Mouse (Mus musculus) CH12.LX (cell line): Measurements from ENCODE around the gene Eml3. TPM values are rescaled to one million over a fixed set of nuclear protein-coding genes. Genes with fewer than 3 reads are reported as not detected.

Experiments
- DNase-seq: peaks from one replicate; pipeline ENCODE4 v3.0.0-alpha.2; 2013; ENCODE audit errors: extremely low read depth
- H3K27ac ChIP-seq: 2 replicates; pipeline ENCODE4 v1.5.1; 2012; ENCODE audit warnings: low read depth, mild to moderate bottlenecking, control low read depth, moderate library complexity; ENCODE audit not compliant: insufficient read depth
- H3K27me3 ChIP-seq: replicated peaks from 2 replicates; pipeline ENCODE3; 2012; ENCODE audit warnings: inconsistent platforms
- H3K36me3 ChIP-seq, 2 experiments: replicated peaks in 1 of 2; 2 replicates each; pipeline versions ENCODE3 to v1.6.1; 2012; ENCODE audit warnings: inconsistent platforms in 1 of 2, low read length in 1 of 2, mild to moderate bottlenecking in 1 of 2, mixed read lengths in 1 of 2, moderate library complexity in 1 of 2; ENCODE audit not compliant: control insufficient read depth in 1 of 2, insufficient read depth in 1 of 2
- H3K4me1 ChIP-seq, 2 experiments: 2 replicates each; pipeline ENCODE4 v1.6.1; 2012; ENCODE audit warnings: inconsistent platforms in 1 of 2, moderate library complexity in 1 of 2; ENCODE audit not compliant: insufficient read depth in 2 of 2, control insufficient read depth in 1 of 2
- H3K4me2 ChIP-seq: 2 replicates; pipeline ENCODE4 v1.6.1; 2012; ENCODE audit warnings: low read depth, mild to moderate bottlenecking, control low read depth; ENCODE audit not compliant: poor library complexity, insufficient read depth, severe bottlenecking
- H3K4me3 ChIP-seq, 3 experiments: fragments of 150-350 bp in 1 of 3; sonication (generic) in 1 of 3; replicated peaks in 1 of 3; 2 replicates each; pipeline versions ENCODE3 to v1.5.1; 2011 to 2012; ENCODE audit warnings: low read depth in 2 of 3, low read length in 2 of 3, mild to moderate bottlenecking in 2 of 3, moderate library complexity in 2 of 3, control low read depth in 1 of 3, improper control_type of control experiment in 1 of 3, inconsistent platforms in 1 of 3, mixed read lengths in 1 of 3; ENCODE audit not compliant: poor library complexity in 1 of 3
- H3K79me2 ChIP-seq: replicated peaks from 2 replicates; pipeline ENCODE4 v1.6.1; 2012; ENCODE audit warnings: mild to moderate bottlenecking, moderate library complexity; ENCODE audit not compliant: control insufficient read depth, poor library complexity, insufficient read depth, severe bottlenecking; ENCODE audit errors: extremely low read depth
- H3K9ac ChIP-seq: 2 replicates; pipeline ENCODE4 v1.6.1; 2012; ENCODE audit warnings: low read depth, mild to moderate bottlenecking, control low read depth, moderate library complexity; ENCODE audit not compliant: insufficient read depth
- H3K9me3 ChIP-seq: replicated peaks from 2 replicates; pipeline ENCODE3; 2012; ENCODE audit warnings: low read length, inconsistent platforms, mixed read lengths
- BHLHE40 ChIP-seq: IDR thresholded peaks from 2 replicates; pipeline ENCODE4 v1.6.1; 2011; ENCODE audit warnings: mild to moderate bottlenecking, low read depth, low read length, improper control_type of control experiment
- CHD1 ChIP-seq: IDR thresholded peaks from 2 replicates; pipeline ENCODE4 v1.6.1; 2012; ENCODE audit warnings: low read depth, low read length, improper control_type of control experiment, inconsistent platforms
- CHD2 ChIP-seq: IDR thresholded peaks from 2 replicates; pipeline ENCODE4 v1.6.1; 2011; ENCODE audit warnings: low read length, improper control_type of control experiment
- EP300 ChIP-seq: IDR thresholded peaks from 2 replicates; pipeline ENCODE4 v1.6.1; 2011; ENCODE audit warnings: low read length, improper control_type of control experiment
- ETS1 ChIP-seq: conservative IDR thresholded peaks from 2 replicates; pipeline ENCODE4 v1.6.1; 2012; ENCODE audit warnings: low read depth, mild to moderate bottlenecking, inconsistent platforms, low read length, improper control_type of control experiment, moderate library complexity
- GABPA ChIP-seq: IDR thresholded peaks from 2 replicates; pipeline ENCODE4 v1.6.1; 2012; ENCODE audit warnings: low read depth, low read length, improper control_type of control experiment, inconsistent platforms; ENCODE audit not compliant: insufficient replicate concordance
- HCFC1 ChIP-seq: IDR thresholded peaks from 2 replicates; pipeline ENCODE4 v1.6.1; 2012; ENCODE audit warnings: low read depth, mild to moderate bottlenecking, inconsistent platforms, low read length, improper control_type of control experiment
- JUND ChIP-seq: conservative IDR thresholded peaks from 2 replicates; pipeline ENCODE4 v1.6.1; 2011; ENCODE audit warnings: low read depth, low read length, improper control_type of control experiment
- KAT2A ChIP-seq: IDR thresholded peaks from 2 replicates; pipeline ENCODE4 v1.6.1; 2012; ENCODE audit warnings: low read length, improper control_type of control experiment, inconsistent platforms; ENCODE audit not compliant: insufficient replicate concordance
- MAX ChIP-seq: IDR thresholded peaks from 2 replicates; pipeline ENCODE4 v1.6.1; 2011; ENCODE audit warnings: low read length, improper control_type of control experiment
- MAZ ChIP-seq: IDR thresholded peaks from 2 replicates; pipeline ENCODE4 v1.6.1; 2012; ENCODE audit warnings: low read depth, mild to moderate bottlenecking, inconsistent platforms, low read length, improper control_type of control experiment, moderate library complexity
- MEF2A ChIP-seq: IDR thresholded peaks from 2 replicates; pipeline ENCODE4 v1.6.1; 2014; ENCODE audit warnings: low read depth, mild to moderate bottlenecking, inconsistent platforms, low read length, improper control_type of control experiment, borderline replicate concordance
- NELFE ChIP-seq: IDR thresholded peaks from 2 replicates; pipeline ENCODE4 v1.6.1; 2011; ENCODE audit warnings: low read depth, low read length, improper control_type of control experiment
- POLR2AphosphoS2 ChIP-seq: IDR thresholded peaks from 2 replicates; pipeline ENCODE4 v1.6.1; 2011; ENCODE audit warnings: low read depth, low read length, improper control_type of control experiment
- SIN3A ChIP-seq: IDR thresholded peaks from 2 replicates; pipeline ENCODE4 v1.6.1; 2012; ENCODE audit warnings: low read length, improper control_type of control experiment, inconsistent platforms
- TCF12 ChIP-seq: IDR thresholded peaks from 2 replicates; pipeline ENCODE4 v1.6.1; 2014; ENCODE audit warnings: low read depth, mild to moderate bottlenecking, inconsistent platforms, low read length, improper control_type of control experiment
- UBTF ChIP-seq: IDR thresholded peaks from 2 replicates; pipeline ENCODE4 v1.6.1; 2012; ENCODE audit warnings: low read depth, mild to moderate bottlenecking, inconsistent platforms, low read length, improper control_type of control experiment, moderate library complexity
- USF1 ChIP-seq: IDR thresholded peaks from 2 replicates; pipeline ENCODE4 v1.6.1; 2014; ENCODE audit warnings: low read depth, mild to moderate bottlenecking, inconsistent platforms, low read length, improper control_type of control experiment
- ZC3H11A ChIP-seq: IDR thresholded peaks from 2 replicates; pipeline ENCODE4 v1.6.1; 2012; ENCODE audit warnings: low read depth, mild to moderate bottlenecking, inconsistent platforms, low read length, improper control_type of control experiment
- ZKSCAN1 ChIP-seq: IDR thresholded peaks from 2 replicates; pipeline ENCODE4 v1.6.1; 2012; ENCODE audit warnings: low read depth, inconsistent platforms, low read length, improper control_type of control experiment, borderline replicate concordance
- ZMIZ1 ChIP-seq: IDR thresholded peaks from 2 replicates; pipeline ENCODE4 v1.6.1; 2012; ENCODE audit warnings: low read depth, mild to moderate bottlenecking, inconsistent platforms, low read length, improper control_type of control experiment
- ZNF384 ChIP-seq: IDR thresholded peaks from 2 replicates; pipeline ENCODE4 v1.6.1; 2012; ENCODE audit warnings: low read depth, low read length, improper control_type of control experiment, inconsistent platforms
- dilution Hi-C: fragments of 300-500 bp; cut with MboI; formaldehyde crosslinking; loops from 2 replicates; pipeline ENCODE4 v1.14.3; 2020; ENCODE audit warnings: low sequenced_read_pairs; ENCODE audit not compliant: extremely low pct_unique_long_range_greater_than_20kb, extremely low pct_ligation_motif_present
- in situ Hi-C: fragments of 300-500 bp; cut with MboI; formaldehyde crosslinking; loops from 3 replicates; pipeline ENCODE4 v1.14.3; 2019; ENCODE audit warnings: low sequenced_read_pairs, low pct_ligation_motif_present, low pct_unique_long_range_greater_than_20kb, mixed read lengths
- polyA plus RNA-seq: library from polyadenylated mRNA; unstranded; fragments of >175 nt; gene quantifications from 2 replicates; pipeline ENCODE4 v1.2.1, GENCODE M21; 2012; ENCODE audit warnings: low read depth; ENCODE audit not compliant: insufficient read length
- total RNA-seq, 2 experiments: library from RNA; depleted of rRNA; stranded (reverse); fragments of 300-350 nt in 1 of 2; fragments of >200 nt in 1 of 2; gene quantifications; 2 replicates each; pipeline ENCODE4 v1.2.3; 2012 to 2014

Gene Eml3
- total and polyA plus RNA-seq, 3 experiments = 18.7 to 37.3 (median 33.3) TPM

- Histone ChIP-seq H3K27me3 (no peaks in the 10 kb centered on the region), H3K9me3 (no peaks in the 10 kb centered on the region), H3K79me2 (peaks cover 74% of the 10 kb centered on the region), H3K9ac (peak overlapping the region; percentile 85), H3K4me1 (peaks cover 32 to 71% of the 10 kb centered on the region in 2 experiments), H3K4me3 (peak overlapping the region; percentile 82 to 99 (median 99)), H3K4me2 (peak overlapping the region; percentile 96; the same call in 1 of the 2 replicates), H3K36me3 (peaks cover 30 to 48% of the 10 kb centered on the region in 2 experiments), H3K27ac (peak overlapping the region; percentile 29)
- TF ChIP-seq JUND (no peak), CHD2 (no peak), MEF2A (no peak), GABPA (no peak), ZC3H11A (no peak), MAX (no peak), TCF12 (no peak), BHLHE40 (no peak), HCFC1 (no peak), ZKSCAN1 (no peak), UBTF (no peak), POLR2AphosphoS2 (no peak), CHD1 (no peak), NELFE (no peak), EP300 (no peak), ZNF384 (no peak), ZMIZ1 (no peak), KAT2A (no peak), ETS1 (no peak)
- in situ Hi-C loops = loop anchor here (5.0 kb wide), 1 partner anchor 39 kb away; no protein-coding TSS in a partner anchor
- dilution Hi-C loops = no loop called here
- DNase-seq = peak; percentile 29
These were observed 30.8 kb upstream of the Eml3 start for GRCm38 (mm10) chr19:8898576-8898975.

DNA sequence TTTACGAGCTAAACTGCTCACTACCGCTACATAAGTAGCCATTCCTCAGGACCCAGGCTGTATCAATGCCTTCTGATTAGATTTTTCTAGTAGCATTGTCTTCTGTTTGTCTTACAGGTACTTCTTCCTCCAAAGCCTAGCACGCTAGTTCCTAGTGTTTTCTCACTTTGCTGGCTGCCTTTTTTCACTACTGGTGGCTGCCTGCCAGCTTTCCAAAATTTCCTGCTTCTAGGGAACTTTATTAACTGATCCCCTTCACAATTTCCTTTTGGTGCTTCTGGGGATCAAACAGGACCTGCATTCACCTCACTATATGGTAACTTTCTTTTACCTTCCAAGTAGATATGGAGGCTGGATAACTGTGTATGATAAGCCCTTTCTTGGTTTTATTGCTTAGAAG is 30.3 kb upstream of the Eml3 start:
- Histone ChIP-seq H3K4me1 (peaks cover 32 to 68% of the 10 kb centered on the region in 2 experiments), H3K36me3 (peaks cover 33 to 52% of the 10 kb centered on the region in 2 experiments), H3K27me3 (no peaks in the 10 kb centered on the region), H3K4me2 (peak overlapping the region; percentile 96), H3K79me2 (peaks cover 69% of the 10 kb centered on the region), H3K27ac (no peak overlapping the region), H3K9ac (peak overlapping the region; percentile 85), H3K4me3 (peak overlapping the region; percentile 82 to 99 (median 99)), H3K9me3 (no peaks in the 10 kb centered on the region)
- no peak for DNase-seq
- dilution Hi-C loops (no loop called here), in situ Hi-C loops (loop anchor here (5.0 kb wide), 1 partner anchor 38 kb away; no protein-coding TSS in a partner anchor)
- TF ChIP-seq CHD1 (no peak), SIN3A (no peak), MAZ (no peak), USF1 (no peak)
